18 mouse cellular contexts compared by ENCODE assay signal in genomic region chr12:83572717-83573116, GRCm38 (mm10).
"Had no signal": no experiment of that assay in that cellular context is flagged by ENCODE, and none has a peak within 500 bp of the region (broad histone marks: within the 10 kb centered on the region; RNA-seq: fewer than 3 reads in every experiment).

No protein-coding gene starts in this region.

- H3K4me3 ChIP-seq: midbrain, embryonic 10.5 days; midbrain, embryonic 12.5 days; myocyte; neural tube, embryonic 13.5 days; neural tube, embryonic 15.5 days had no signal

- H3K27me3 ChIP-seq: midbrain, embryonic 12.5 days; neural tube, embryonic 13.5 days; neural tube, embryonic 15.5 days had no signal

- H3K4me1 ChIP-seq: midbrain, embryonic 10.5 days; midbrain, embryonic 12.5 days; neural tube, embryonic 13.5 days; neural tube, embryonic 15.5 days had no signal

- H3K9ac ChIP-seq: lung, embryonic 14.5 days; midbrain, embryonic 12.5 days; neural tube, embryonic 13.5 days; neural tube, embryonic 15.5 days had no signal

- H3K4me2 ChIP-seq: lung, embryonic 14.5 days; midbrain, embryonic 12.5 days; neural tube, embryonic 13.5 days; neural tube, embryonic 15.5 days had no signal

- H3K27ac ChIP-seq: midbrain, embryonic 10.5 days; midbrain, embryonic 12.5 days; neural tube, embryonic 13.5 days; neural tube, embryonic 15.5 days had no signal

- ATAC-seq: midbrain, embryonic 16.5 days had no signal

- H3K9me3 ChIP-seq: midbrain, embryonic 10.5 days; midbrain, embryonic 12.5 days; neural tube, embryonic 13.5 days; neural tube, embryonic 15.5 days had no signal

- DNase-seq: lung, embryonic 14.5 days; lung, postnatal 10 days; lung, postnatal 4 days; midbrain, embryonic 14.5 days; retina, postnatal 1 day; right cerebral cortex, adult 18-20 months; right cerebral cortex, postnatal 25 days; right cerebral cortex, postnatal 4 days; spleen, adult 18-20 months; thymus, adult 18-20 months; thymus, postnatal 14 days; thymus, postnatal 36 days had no signal
